Mouse (Mus musculus) frontal cortex, postnatal 10 days (tissue): ENCODE results near the gene Timp3.
A peak's percentile ranks its signal among the peaks of the same experiment; 100 is the strongest.

Experiments
- DNase-seq, 2 experiments: peaks; one replicate each; pipeline ENCODE4 v3.0.0; 2022; ENCODE audit warnings: low spot score in 2 of 2, mixed read lengths in 1 of 2

Gene Timp3

DNA sequence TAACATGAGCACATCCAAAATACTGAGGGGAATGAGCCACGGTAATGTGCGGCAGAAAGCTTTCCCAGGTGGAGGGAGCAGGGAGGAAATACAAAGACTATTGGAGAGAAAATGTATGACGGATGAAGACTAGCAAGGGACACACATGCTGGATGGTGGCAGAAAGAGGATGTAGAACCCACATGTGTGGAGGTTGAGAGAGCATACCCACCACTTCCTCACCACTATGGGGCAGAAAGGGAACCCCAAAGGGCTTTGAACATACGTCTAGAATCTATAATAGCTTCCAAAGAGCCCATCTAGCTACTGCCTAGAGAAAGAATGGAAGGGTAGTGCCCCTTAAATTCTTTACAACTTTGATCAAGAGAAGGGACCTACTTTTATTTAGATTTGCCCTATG is 85.5 kb downstream of the Timp3 start:
- DNase-seq = no peak

DNA sequence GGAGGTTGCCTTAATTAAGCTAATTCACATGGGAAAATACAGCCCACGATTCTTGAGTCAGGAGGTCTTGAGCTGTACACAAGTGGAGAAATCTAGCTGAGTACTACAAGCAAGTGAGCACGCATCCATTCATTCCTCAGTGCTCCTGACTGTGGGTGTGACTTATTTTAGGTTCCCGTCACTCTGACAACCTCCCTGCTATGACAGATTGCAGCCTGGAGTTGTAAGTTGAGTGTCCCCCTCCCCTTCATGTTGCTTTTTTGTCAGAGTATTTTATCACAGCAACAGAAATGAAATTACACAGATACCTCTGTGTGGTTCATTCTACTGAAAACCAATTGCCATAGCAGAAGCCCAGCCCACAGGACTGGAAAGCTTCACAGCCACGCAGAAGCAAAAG is 86.1 kb downstream of the Timp3 start:
- DNase-seq = no peak

DNA sequence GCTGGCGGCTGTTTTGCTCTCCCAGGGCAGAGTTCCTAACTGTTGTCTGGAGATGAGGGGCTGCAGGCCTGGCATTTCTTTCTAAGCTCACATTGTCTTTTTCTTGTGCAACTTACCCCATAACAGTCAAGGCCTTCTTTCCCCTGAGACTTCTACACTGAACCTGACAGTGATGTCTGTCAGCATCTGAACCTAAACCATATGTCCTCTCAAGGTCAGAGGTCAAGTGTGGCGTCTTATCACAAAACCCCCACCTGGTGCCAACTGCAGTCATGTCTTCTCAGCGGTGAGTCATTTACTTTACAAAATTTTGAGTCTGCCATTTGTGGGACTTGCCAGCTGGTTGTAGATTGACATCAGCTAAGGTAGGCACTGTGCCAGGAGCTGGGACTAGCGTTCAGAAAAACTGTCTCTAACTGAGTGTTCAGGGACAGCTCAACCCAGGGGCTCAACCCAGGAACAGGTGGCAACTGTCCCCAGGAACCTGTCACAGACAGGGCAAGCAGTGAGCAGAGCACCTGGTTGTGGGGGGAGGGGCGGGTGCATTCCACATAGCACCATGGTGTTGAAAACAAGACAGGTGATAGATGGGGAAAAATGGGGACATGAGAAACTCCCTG is 87.8 kb downstream of the Timp3 start:
- peak; percentile 25 to 28 for DNase-seq

DNA sequence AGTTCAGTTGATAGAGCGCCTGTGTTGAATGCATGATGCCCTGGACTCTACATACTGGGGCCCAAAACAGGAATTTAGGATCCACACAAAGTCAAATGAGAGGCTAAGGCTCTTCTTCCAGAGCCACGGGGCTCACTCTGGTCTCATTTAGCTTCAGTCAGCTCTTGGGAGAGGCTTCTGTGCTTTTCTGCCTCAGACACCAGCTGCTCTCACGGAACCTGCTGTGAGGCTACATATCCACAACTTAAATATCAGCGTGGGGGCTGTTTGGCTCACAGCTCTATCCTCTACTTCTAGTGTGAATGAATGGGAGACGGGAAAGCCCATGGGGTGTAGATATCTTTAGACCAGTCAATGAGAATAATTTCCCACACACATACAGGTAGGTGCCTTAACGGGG is 88.6 kb downstream of the Timp3 start:
- DNase-seq = peak; percentile 28 to 44

DNA sequence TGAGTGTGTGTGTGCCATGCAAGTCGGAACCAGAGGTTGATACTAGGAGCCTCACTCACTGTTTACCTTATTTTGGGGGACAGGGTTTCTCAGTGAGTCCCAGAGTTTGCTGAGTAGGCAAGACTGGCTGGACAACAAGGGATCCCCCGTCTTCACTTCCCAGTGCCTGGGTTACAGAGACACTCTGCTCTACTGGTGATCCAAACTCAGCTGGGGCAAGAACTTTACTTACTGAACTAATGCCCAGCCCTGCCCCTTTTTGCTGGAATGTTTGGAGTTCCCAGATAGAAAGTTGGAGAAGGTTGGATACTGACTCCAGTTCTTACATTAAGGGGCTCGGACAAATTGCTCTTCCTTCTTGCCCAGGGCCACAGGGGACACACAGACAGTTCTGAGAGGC is 89.2 kb downstream of the Timp3 start:
- no peak for DNase-seq

DNA sequence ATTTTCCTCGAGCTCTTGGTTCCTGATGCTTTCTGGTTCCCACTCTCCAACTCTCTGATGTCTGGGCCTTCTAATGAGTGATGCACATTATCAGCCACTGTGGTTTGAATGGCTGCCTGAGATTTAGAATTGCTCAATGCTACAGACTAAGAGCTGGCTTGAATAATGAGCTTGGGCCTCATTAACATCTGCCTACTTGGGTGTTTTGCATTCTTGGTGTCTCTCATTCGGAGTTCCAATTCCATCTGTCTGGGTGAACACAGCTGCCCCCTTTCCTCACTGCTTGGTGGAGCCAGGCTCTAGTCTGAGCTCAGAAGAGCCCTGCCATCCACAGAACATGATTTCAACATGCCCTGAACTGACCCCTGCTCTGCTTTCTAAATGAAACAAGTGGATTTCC is 89.7 kb downstream of the Timp3 start:
- no peak for DNase-seq

DNA sequence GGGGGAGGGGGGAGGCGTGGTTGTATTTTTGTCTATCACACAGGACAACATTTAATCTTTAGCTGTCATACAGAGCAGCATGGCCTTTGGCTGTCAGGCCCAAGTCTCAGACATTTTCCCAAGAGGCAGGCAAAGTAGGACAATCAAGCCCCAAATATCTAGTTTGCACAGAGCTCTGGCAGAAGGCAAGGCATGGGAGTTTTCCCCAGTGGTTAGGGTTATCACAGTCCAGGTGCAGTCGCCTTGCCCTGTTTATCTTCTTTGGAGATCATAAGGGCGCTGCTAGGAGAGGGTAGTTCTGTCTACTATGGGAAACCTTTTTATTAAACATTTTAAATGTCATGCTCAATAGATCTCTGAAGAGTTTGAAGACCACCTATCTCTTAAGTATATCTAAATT is 92.2 kb downstream of the Timp3 start:
- DNase-seq = no peak

DNA sequence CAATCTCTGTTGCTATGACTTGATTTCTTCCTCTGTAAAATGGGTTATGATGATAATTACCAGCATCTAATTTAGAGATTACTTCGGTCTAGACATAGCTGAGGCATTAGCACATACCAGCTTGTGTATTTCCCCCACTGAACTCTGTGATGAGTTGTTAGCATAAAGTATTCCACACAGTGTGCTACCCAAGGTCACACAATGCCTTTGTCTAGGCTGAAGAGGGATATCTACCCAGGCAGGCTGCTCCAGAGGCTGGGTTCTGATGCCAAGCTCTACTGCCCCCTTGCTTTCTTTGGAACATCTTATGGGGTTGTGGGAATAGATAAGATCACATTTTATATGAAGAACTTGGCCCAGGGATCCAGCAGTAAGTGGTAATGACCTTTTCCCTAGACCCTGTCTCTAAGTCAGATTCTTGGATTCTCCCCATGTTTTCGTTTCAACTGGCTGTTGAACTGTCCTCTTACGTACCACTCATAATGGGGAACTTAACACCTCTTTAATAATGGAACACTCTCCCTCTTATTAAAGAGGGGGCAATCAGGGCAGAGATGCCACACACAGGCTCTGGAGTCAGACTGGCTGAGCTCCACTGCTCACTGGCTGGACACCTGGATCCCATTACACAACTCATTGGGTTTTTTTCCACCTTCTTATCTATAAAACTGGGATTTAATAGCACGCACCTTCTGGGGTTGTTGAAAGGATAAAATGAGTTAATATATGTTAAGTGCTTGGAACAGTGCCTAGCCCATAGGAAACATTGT is 97.6 kb downstream of the Timp3 start:
- DNase-seq = no peak

DNA sequence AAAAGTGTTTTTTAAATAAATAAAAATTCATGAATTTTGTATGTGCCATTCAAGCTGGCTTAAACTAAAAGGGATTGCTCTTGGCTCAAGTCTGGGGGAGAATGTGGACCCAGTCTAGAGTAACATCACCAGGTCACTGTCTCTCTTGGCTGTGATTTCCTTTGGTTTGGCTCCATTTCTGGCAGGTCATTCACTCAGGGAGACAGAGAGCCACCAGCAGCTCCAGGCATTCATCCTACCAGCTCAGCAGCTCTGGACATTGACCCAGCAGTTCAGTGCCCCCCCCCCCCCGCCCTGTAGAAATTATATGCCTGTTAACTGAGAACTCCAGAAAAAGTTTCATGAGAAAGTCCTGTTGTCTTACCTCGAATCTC is 98.2 kb downstream of the Timp3 start:
- no peak for DNase-seq
